13 mouse cellular contexts compared by ENCODE assay signal in genomic region chr17:86021815-86022214, GRCm38 (mm10).
"Had no signal": no experiment of that assay in that cellular context is flagged by ENCODE, and none has a peak within 500 bp of the region (broad histone marks: within the 10 kb centered on the region; RNA-seq: fewer than 3 reads in every experiment).

No protein-coding gene starts in this region.

- H3K9me3 ChIP-seq: stomach, embryonic 15.5 days had no signal

- H3K27me3 ChIP-seq: midbrain, embryonic 15.5 days; neural tube, embryonic 12.5 days; stomach, embryonic 15.5 days had no signal

- H3K4me3 ChIP-seq: left cerebral cortex, adult 2 months; limb, embryonic 10.5 days; midbrain, embryonic 15.5 days; neural tube, embryonic 12.5 days; stomach, embryonic 15.5 days had no signal

- DNase-seq: kidney, adult 11 months; kidney, adult 9 months; kidney, postnatal 14 days; lung, adult 18-20 months; retina, postnatal 1 day; thymus, adult 2 months; thymus, postnatal 25 days had no signal

- H3K36me3 ChIP-seq: midbrain, embryonic 15.5 days; neural tube, embryonic 12.5 days; stomach, embryonic 15.5 days had no signal

- H3K4me2 ChIP-seq: midbrain, embryonic 11.5 days; midbrain, embryonic 15.5 days; neural tube, embryonic 12.5 days; stomach, embryonic 15.5 days had no signal

- H3K4me1 ChIP-seq: midbrain, embryonic 15.5 days; neural tube, embryonic 12.5 days; stomach, embryonic 15.5 days had no signal

- H3K27ac ChIP-seq: left cerebral cortex, adult 2 months; limb, embryonic 10.5 days; midbrain, embryonic 15.5 days; neural tube, embryonic 12.5 days; stomach, embryonic 15.5 days had no signal

- ATAC-seq: midbrain, embryonic 15.5 days had no signal

- H3K9ac ChIP-seq: midbrain, embryonic 15.5 days; neural tube, embryonic 12.5 days; stomach, embryonic 15.5 days had no signal
